Mouse (Mus musculus) ovary, postnatal 14 days (tissue): Measurements from ENCODE around the gene P2ry12.
A peak's percentile ranks its signal among the peaks of the same experiment; 100 is the strongest.

ENCODE experiments used
- DNase-seq: peaks from one replicate; pipeline ENCODE4 v3.0.0; 2022; ENCODE audit warnings: low spot score

P2ry12 gene

GRCm38 (mm10) chr3:59234878-59235277 is 27.8 kb downstream of the P2ry12 start:
- no peak for DNase-seq

- no peak for DNase-seq
Observed at GRCm38 (mm10) chr3:59230912-59231311, 31.8 kb downstream of the P2ry12 start.

DNA sequence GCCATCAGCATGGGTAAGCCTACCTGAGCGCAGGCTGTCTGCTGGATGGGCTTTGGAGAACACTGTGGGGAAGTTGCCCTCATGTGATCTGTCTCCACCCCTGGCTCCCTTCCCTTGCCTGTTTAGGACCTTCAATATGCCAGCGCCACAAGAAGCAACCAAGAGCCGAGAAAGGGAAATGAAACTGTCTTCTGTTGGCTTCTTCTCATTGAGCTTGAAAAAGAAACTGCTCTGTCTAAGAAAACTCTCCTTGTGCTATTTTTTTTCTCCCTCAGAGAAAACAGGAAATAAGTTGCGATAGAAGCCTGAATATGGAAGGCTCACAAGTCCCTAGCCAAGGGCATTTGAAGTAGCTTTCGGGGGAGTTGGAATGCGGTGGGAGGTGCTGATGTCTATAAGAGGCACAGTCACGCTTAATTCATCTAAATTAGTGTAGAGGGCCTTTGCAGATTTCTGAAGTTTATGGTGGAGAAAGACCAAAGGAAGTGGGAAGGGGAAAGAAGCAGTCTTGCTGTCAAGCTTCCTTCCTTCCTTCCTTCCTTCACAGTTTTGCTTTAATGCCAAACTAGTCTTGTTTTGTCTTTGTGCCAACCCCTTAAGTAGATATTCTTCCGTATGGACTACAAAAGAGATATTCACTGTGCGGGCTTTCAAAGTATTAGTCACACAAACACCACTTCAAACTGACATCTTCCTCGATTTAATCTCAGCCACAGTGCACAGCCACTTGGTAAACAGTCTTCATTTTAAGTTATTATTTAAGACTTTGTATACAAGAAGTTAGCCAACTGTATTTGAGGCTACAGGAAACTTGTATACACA is 33.7 kb downstream of the P2ry12 start:
- DNase-seq, result no peak

DNA sequence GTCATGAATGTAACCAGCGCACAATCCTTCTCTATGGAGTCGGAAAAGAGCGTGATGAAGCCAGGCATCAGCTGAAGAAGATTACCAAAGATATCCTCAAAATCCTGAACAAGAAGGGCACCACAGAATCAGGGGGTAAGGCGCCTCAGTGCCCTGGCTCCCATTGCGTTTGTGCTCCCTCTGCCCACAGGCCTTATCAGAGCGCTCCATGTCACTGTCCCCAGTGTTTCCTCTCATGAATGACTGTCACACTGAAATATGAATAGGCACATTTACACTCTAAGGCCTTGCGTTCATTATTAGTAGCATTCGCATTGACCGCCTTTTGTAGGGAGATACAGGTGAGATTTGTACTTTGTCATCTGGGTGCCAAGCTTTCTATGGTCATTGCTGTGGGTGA is 35.0 kb downstream of the P2ry12 start:
- DNase-seq, result no peak

GRCm38 (mm10) chr3:59225411-59225810 is 37.3 kb downstream of the P2ry12 start:
- DNase-seq, result no peak

DNA sequence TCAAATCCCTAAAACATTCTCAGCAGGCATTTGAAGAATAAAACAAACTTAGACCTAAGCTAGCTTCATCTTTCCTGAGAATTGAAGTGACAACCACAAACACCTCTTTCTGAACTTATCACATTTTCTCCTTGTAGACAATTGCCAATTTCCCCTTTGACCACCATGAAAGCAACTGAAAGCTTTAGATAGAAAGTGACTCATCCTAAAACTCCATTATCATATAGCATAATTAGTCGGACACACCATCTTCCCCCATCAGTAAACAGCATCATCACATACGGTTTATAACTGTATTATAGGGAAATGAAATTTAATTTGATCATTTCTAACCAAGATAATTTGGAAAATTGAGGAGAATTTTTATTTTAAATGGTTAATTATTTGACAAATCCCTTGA is 40.4 kb downstream of the P2ry12 start:
- no peak for DNase-seq

GRCm38 (mm10) chr3:59219326-59219725 is 43.3 kb downstream of the P2ry12 start:
- no peak for DNase-seq

DNA sequence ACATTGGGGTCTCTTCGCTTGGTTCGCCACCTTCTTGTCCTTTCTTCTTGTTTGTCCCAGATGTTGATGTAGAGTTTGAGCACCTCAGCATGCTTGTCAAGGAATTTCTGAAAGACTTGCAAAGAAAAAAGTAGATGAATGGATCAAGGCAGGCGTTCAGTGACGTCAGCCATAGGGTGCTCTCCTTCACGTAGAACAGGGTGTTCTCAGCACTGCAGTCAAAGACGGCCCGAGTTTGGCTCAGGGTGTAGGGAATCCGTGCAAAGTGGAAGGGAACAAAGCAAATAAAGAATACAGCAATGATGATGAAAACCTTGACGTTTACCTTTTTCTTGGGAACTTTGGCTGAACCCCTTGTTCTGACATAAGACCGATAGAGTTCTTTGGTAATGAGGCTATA is 45.5 kb downstream of the P2ry12 start:
- no peak for DNase-seq

- DNase-seq, result no peak
Observed at GRCm38 (mm10) chr3:59212404-59212803, 50.3 kb downstream of the P2ry12 start.

- no peak for DNase-seq
Observed at GRCm38 (mm10) chr3:59211784-59212183, 50.9 kb downstream of the P2ry12 start.

GRCm38 (mm10) chr3:59210727-59211126 is 51.9 kb downstream of the P2ry12 start, which contains the start of gene P2ry13:
Gene P2ry13, minus strand, starts transcription at chr3:59210882.
- no peak for DNase-seq

DNA sequence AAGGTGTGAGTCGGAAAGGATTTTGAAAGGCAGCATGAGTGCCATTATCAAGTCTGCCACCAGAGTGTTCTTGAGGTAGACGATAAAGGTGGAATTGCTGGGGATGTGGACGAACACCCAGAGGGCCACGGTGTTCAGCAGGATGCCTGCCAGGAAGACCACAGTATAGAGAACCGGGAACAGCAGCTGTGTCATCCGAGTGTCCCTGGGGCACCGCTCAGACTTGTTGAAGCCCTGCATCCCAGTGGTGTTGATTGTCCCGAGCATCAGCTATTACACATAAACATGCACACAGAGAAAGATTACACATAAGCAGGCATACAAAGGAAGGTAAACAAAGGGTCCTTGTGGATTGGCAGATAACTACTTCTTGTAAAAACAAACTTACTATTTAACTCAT is 52.6 kb downstream of the P2ry12 start:
- no peak for DNase-seq

DNA sequence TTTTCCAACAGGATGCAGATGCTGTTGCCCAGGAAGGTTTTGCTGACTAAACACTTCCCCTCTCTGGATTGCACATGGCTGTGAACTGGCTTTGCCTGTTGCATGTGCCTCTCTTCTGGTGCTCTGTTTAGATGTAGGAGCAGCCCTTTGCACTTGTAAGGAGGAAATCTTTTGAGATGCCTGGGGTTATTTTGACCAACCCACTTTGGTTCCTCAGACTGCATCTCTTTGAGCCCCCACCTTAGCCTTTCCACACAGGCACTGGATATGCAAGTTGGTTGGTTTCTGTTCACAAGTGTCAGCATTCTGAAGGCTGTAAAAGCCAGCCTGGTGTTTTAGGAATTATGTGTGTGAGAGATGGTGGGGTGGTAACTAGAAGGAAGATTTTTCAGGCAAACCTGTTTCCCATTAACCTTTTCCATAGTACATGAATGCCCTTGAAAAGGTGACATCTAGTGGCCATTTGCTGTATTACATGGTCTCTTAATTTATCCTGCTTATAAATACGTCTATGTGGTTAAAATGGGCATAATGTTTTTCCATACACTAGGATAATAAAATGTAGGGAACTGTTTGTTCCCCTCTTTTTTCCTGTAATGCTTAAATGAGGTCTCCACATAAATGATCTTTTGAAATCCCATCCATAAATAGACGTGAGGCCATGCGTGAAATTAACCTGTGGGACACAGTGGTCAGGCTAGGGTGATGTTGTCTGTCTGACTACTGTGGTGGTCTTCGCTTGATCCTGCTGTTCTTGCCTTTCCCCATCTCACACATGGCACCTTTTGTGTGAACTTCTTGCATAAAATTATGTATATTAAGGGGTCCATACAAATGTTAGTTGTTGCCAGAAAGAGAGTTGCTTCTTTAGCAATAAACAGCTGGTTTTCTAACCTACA is 53.8 kb downstream of the P2ry12 start:
- DNase-seq, result peak; percentile 49

DNA sequence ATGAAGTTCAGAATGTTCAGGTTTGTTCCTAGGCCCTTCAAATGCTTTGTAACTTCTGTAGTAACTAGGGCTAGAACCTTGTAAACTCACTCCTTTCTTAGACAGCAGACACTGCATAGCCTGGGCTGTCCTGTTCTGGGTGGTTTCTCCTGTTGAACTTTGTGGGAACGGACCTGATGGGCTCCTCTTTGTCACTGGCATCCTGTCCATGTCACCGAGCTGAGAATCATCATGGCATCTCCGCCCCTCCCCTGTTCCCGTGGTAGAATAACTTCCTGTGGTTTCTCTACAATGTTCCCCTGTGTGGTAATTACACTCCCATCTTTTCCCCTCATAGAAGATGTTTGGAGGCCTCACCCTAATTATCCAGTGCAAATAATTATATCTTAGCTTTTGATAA is 56.7 kb downstream of the P2ry12 start:
- DNase-seq, result no peak

GRCm38 (mm10) chr3:59204719-59205503 is 57.8 kb downstream of the P2ry12 start:
- DNase-seq, result no peak

DNA sequence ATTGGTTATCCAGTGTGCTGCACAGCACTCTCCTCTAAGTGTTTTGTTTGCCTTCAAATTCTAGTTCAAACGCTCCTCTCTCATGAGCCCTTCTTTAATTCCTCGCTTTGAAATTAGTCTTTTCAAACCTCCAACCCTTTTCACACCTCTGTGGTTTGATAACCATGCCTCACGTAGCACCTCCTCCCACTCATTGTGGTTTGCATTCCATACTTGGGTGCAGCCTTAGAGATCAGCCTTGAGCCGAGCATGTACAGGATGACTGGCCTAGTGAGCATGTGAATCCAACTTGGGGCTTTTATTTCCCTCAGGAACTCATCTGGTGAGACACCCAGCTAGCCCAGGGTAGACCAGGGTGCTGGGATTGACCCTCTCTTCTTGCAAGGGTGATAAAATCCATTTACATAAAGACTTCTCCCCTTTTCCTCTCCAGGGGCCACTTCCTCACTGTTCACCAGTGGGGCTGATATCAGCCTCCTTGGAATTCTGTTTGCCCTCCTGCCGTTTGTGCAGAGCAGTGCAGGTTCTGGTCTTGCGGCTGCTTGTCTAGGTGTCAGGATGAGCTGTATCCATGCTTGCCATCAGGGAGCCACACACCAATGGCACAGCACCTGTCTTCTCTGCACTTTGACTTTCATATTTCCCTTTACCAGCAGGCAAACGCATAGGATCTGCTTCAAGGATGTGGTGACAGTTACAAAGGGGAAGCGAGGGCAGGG is 58.7 kb downstream of the P2ry12 start:
- no peak for DNase-seq

- DNase-seq, result no peak
Observed at GRCm38 (mm10) chr3:59197329-59197948, 65.2 kb downstream of the P2ry12 start.

DNA sequence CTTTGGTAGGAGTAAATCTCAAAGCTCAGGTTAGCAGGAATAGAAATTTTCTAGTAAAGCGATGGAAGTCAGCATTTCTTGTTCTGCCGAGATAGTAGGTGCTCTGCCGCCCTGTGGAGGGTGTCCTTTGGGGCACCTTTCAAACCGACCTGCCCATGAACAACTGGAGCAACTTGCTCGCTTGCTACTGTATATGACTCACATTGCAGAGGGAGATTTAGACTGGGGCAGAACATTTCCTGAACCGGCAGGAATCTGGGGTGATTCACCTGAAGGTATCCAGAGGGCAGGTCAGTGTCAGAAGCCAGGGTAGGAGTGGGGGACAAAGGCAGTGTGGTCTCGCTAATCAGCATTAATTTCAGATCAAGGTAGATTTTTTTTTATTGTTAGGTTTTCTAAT is 67.7 kb downstream of the P2ry12 start, which contains the start of gene Gpr87:
TSS of gene Gpr87 (minus strand) at position 167 of the 400 bp plus-strand sequence.
- no peak for DNase-seq

- no peak for DNase-seq
Observed at GRCm38 (mm10) chr3:59194099-59194498, 68.6 kb downstream of the P2ry12 start.

DNA sequence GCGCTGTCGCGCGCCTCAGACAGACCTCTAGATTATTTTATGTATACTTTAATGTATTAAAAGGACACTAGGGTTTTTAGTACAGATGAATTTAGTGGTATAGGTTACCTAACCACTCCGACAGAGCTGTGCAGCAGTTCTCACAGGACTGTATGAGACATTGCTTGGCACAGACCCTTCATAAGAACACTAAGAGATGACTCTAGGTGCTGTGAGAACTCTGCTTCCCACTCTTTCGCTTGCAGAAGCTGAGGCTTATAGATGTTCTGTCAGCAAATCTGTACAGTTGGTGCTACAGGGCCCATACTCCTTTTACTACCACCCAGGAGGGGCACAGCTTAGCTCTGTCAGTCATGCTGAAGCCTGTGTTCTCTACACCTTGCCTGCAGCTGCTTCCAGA is 71.0 kb downstream of the P2ry12 start:
- no peak for DNase-seq

DNA sequence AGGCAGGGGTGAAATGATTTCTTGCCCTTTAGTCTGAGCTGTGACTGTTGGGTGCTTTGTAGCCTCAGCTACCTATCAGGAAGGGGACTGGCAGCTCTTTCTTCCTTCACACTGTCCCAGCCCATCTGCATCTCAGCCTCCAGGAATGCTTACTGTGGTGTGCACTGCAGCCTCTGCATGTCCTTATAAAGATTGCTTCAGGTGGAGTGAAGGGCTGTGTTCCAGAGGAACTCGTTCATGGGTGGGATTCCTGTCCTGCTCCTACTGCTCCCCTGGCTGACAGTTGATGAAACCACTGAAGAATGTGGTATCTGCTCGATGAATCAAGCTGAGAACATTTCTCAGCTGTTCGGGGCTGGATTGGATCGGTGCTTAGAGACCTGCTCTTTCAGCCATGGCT is 75.3 kb downstream of the P2ry12 start:
- DNase-seq, result no peak
